Mouse (Mus musculus): ENCODE results near the gene Coro2b. TPM values are rescaled to one million over a fixed set of nuclear protein-coding genes. Genes with fewer than 3 reads are reported as not detected.
A peak's percentile ranks its signal among the peaks of the same experiment; 100 is the strongest.

The Coro2b gene
- polyA plus RNA-seq, 1 experiment = 2.8 TPM

- TF ChIP-seq CTCF (IDR thresholded peaks at IDR 0.05; ENCODE audit: control insufficient read depth, insufficient read depth, low read length) = no peak
- TF ChIP-seq POLR2A (IDR thresholded peaks at IDR 0.05; ENCODE audit: borderline replicate concordance, control insufficient read depth, low read depth, low read length) = no peak
These were observed 657 bp downstream of the Coro2b start for GRCm38 (mm10) chr9:62536119-62536654.

DNA sequence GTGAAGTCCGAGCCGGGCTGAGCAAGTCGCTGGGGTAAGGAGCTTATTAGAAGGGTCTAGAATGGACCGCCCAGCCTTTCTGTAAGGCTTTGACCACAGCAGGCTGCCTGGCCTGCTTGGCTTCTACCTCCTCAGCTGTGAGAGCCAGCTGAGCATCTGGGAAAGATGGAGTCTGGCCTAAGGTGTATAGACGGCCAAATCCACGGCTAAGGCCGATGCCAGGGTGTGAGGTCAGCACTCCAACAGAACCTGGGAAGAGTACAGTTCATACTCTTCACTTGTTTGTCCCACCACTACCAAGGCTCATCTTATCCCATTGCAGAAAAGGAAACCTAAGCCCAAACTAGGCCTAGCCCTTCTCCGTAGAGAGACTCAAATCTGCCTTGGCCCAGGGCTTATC, 1.3 kb downstream of the Coro2b start:
- 86% methylated on average over 8 of the region's 8 CpGs for WGBS
- no peak for TF ChIP-seq POLR2A (IDR thresholded peaks at IDR 0.05; ENCODE audit: borderline replicate concordance, control insufficient read depth, low read depth, low read length)
- no peak for TF ChIP-seq CTCF (IDR thresholded peaks at IDR 0.05; ENCODE audit: control insufficient read depth, insufficient read depth, low read length)
- Histone ChIP-seq H3K4me3 (replicated peaks; ENCODE audit: control insufficient read depth, low read depth, low read length) (no peak overlapping the region), H3K4me1 (ENCODE audit: control insufficient read depth, insufficient read depth, low read length) (no peaks in the 10 kb centered on the region), H3K27ac (ENCODE audit: control insufficient read depth, insufficient read depth, low read depth, low read length, poor library complexity) (no peak overlapping the region)

More at GRCm38 (mm10) chr9:62536119-62536654, 657 bp downstream of the Coro2b start:
- Histone ChIP-seq H3K27ac (ENCODE audit: control insufficient read depth, insufficient read depth, low read depth, low read length, poor library complexity) (no peak overlapping the region; the same call in 1 of the 2 replicates), H3K4me1 (ENCODE audit: control insufficient read depth, insufficient read depth, low read length) (no peaks in the 10 kb centered on the region), H3K4me3 (replicated peaks; ENCODE audit: control insufficient read depth, low read depth, low read length) (peak overlapping the region; percentile 6)
- 6% methylated on average over 29 of the region's 29 CpGs for WGBS

DNA sequence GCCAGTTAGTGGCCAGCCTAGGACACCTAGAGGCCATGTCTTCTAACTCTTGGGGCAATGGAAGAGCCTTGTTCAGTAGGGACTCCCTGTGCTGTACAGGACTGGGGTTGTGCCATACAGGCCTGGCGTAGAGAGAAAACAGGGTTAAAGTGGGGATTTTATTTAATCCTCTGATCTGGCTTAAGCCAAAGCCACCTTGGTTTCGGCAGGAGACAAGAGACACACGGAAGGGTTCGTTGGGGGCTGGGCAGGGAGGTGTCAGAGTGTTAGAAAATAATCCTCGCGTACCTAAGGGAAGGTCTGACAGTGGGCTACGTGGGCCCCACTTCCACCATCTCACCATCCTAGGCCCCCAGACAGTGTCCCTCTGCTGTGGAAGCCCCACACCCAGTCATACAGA, 2.2 kb downstream of the Coro2b start:
- 81% methylated on average over 7 of the region's 7 CpGs for WGBS
- no peak for TF ChIP-seq POLR2A (IDR thresholded peaks at IDR 0.05; ENCODE audit: borderline replicate concordance, control insufficient read depth, low read depth, low read length)
- no peak for TF ChIP-seq CTCF (IDR thresholded peaks at IDR 0.05; ENCODE audit: control insufficient read depth, insufficient read depth, low read length)
- no peak overlapping the region for H3K27ac ChIP-seq (ENCODE audit: control insufficient read depth, insufficient read depth, low read depth, low read length, poor library complexity)

GRCm38 (mm10) chr9:62534158-62534557, 2.7 kb downstream of the Coro2b start:
- Histone ChIP-seq H3K4me3 (replicated peaks; ENCODE audit: control insufficient read depth, low read depth, low read length) (no peak overlapping the region), H3K27ac (ENCODE audit: control insufficient read depth, insufficient read depth, low read depth, low read length, poor library complexity) (no peak overlapping the region), H3K4me1 (ENCODE audit: control insufficient read depth, insufficient read depth, low read length) (no peaks in the 10 kb centered on the region)
- WGBS = 81% methylated on average over 2 of the region's 2 CpGs
- no peak for TF ChIP-seq CTCF (IDR thresholded peaks at IDR 0.05; ENCODE audit: control insufficient read depth, insufficient read depth, low read length)

More for the DNA sequence above, 2.2 kb downstream of the Coro2b start:
- Histone ChIP-seq H3K4me3 (replicated peaks; ENCODE audit: control insufficient read depth, low read depth, low read length) (no peak overlapping the region), H3K4me1 (ENCODE audit: control insufficient read depth, insufficient read depth, low read length) (no peaks in the 10 kb centered on the region)

DNA sequence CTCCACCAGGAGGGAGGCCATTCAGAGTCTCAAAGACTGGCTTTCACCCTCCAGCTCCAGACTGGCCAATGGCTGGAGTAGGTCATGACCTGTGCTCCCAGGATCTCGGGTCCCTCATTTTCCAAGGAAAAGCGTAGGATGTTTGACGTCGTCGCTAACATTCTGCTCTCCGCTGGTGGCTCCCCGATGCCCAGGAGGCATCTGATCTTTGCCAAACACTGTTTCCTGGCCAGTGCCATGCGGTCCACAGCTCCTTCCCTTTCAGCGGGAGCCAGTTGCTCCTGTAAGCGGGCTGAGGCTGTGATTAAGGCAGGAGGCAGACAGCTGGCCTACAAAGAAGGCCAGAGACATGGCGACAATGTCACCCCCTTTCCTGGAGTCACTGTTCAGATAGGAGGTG, 4.0 kb downstream of the Coro2b start:
- no peak for TF ChIP-seq CTCF (IDR thresholded peaks at IDR 0.05; ENCODE audit: control insufficient read depth, insufficient read depth, low read length)
- no peak for TF ChIP-seq POLR2A (IDR thresholded peaks at IDR 0.05; ENCODE audit: borderline replicate concordance, control insufficient read depth, low read depth, low read length)
- 85% methylated on average over 11 of the region's 11 CpGs for WGBS
- Histone ChIP-seq H3K4me3 (replicated peaks; ENCODE audit: control insufficient read depth, low read depth, low read length) (no peak overlapping the region), H3K4me1 (ENCODE audit: control insufficient read depth, insufficient read depth, low read length) (no peaks in the 10 kb centered on the region), H3K27ac (ENCODE audit: control insufficient read depth, insufficient read depth, low read depth, low read length, poor library complexity) (no peak overlapping the region)

GRCm38 (mm10) chr9:62531459-62532275, 5.2 kb downstream of the Coro2b start:
- H3K4me3 ChIP-seq (replicated peaks; ENCODE audit: control insufficient read depth, low read depth, low read length) = no peak overlapping the region
- WGBS = 26% methylated on average over 12 of the region's 12 CpGs
- no peaks in the 10 kb centered on the region for H3K4me1 ChIP-seq (ENCODE audit: control insufficient read depth, insufficient read depth, low read length)
- peak overlapping the region; percentile 10; the same call in 1 of the 2 replicates for H3K27ac ChIP-seq (ENCODE audit: control insufficient read depth, insufficient read depth, low read depth, low read length, poor library complexity)
- 0 out of 2 replicates have a peak, but pooled peaks have one; percentile 9 for TF ChIP-seq POLR2A (IDR thresholded peaks at IDR 0.05; ENCODE audit: borderline replicate concordance, control insufficient read depth, low read depth, low read length)
- no peak for TF ChIP-seq CTCF (IDR thresholded peaks at IDR 0.05; ENCODE audit: control insufficient read depth, insufficient read depth, low read length)

DNA sequence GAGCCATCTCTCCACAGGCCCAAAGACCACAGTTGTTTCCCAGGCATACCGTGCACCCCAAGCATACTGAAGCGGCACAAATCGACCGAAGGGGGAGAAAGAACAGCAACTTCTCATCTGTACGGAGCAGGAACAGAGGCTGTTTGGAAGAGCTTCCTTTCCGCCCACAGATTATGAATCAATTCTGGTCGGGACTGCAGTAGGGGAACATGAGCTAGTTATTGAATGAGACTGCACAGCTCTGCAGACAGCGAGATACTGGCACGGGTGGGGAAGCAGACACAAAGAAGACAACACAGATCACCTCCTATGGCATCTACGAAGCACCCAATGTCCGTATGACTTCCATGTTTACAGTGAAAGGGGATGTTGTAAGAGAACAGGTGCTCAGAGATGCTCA, 8.3 kb downstream of the Coro2b start:
- H3K27ac ChIP-seq (ENCODE audit: control insufficient read depth, insufficient read depth, low read depth, low read length, poor library complexity) = no peak overlapping the region
- 80% methylated on average over 11 of the region's 11 CpGs for WGBS
- TF ChIP-seq CTCF (IDR thresholded peaks at IDR 0.05; ENCODE audit: control insufficient read depth, insufficient read depth, low read length) = no peak
- no peak overlapping the region for H3K4me3 ChIP-seq (replicated peaks; ENCODE audit: control insufficient read depth, low read depth, low read length)
- no peaks in the 10 kb centered on the region for H3K4me1 ChIP-seq (ENCODE audit: control insufficient read depth, insufficient read depth, low read length)

DNA sequence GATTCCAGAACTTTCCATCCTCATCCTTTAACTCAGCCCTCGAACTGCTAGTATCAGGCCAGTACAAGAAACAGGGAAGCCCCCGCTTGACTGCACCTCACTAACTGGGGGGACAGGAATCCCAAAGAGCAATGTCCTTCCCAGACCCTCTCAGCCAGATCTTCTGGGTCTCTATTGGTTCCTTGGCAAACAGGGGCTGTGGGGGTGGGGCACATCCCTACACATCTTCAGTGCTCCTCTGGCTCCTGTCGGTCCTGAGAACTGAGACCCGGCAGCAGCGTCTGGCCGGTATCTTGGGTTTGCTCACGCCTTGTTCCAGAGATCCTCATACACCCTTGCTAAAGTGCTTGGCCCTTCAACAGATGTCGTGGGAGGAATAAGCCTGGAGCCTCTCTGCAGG, 10.0 kb downstream of the Coro2b start:
- Histone ChIP-seq H3K4me3 (replicated peaks; ENCODE audit: control insufficient read depth, low read depth, low read length) (no peak overlapping the region), H3K4me1 (ENCODE audit: control insufficient read depth, insufficient read depth, low read length) (no peaks in the 10 kb centered on the region), H3K27ac (ENCODE audit: control insufficient read depth, insufficient read depth, low read depth, low read length, poor library complexity) (no peak overlapping the region)
- WGBS = 87% methylated on average over 8 of the region's 8 CpGs
- no peak for TF ChIP-seq CTCF (IDR thresholded peaks at IDR 0.05; ENCODE audit: control insufficient read depth, insufficient read depth, low read length)
- no peak for TF ChIP-seq POLR2A (IDR thresholded peaks at IDR 0.05; ENCODE audit: borderline replicate concordance, control insufficient read depth, low read depth, low read length)
